Mouse (Mus musculus) adrenal gland, postnatal 25 days (tissue): ENCODE data around the gene Ttyh3. TPM values are rescaled to one million over a fixed set of nuclear protein-coding genes. Genes with fewer than 3 reads are reported as not detected.

ENCODE experiments used
- DNase-seq: peaks from one replicate; pipeline ENCODE4 v3.0.0; 2021; ENCODE audit warnings: mixed read lengths
- total RNA-seq: library from RNA; stranded (reverse); gene quantifications from 2 replicates; pipeline ENCODE4 v1.2.3, GENCODE M21; 2021

The Ttyh3 gene
- total RNA-seq, 1 experiment from 2014 or later, result 195 TPM

DNA sequence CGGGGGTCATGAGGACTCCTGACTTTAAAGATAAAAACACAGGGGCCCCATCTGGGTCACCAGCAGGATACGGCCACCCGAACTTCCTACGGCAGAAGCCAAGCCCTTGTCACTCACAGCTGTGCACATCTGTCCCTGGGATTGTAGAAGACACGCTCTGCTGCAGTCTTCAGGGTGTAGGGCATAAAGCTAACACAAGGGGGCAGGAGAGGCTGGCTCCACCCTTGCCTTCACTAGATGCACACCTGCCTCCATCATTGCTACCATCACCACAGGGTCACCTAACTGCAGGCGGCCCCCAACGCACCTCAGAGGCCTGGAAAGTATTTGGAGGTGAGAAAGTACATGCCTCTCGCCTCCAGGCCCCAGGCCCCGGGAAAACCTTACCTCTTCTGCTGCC, 19.8 kb downstream of the Ttyh3 start:
- DNase-seq, result no peak

DNA sequence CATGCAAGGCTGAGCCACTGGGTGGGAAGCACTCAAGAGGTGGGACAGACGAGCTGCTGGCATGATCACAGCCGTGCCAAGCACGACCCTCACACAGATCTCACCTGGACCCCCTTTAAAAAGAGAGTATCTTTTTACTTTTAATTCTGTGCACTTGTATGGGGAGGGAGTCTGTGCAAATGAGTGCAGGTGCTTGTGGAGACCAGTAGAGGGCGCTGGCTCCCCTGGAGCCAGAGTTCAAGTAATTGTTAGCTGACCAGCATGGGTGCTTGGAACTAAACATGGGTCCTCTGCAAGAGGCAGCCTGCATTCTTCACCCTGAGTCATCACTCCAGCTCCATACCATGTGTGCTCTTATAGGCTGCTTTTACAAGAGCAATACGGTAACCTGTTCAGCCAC, 21.3 kb downstream of the Ttyh3 start:
- no peak for DNase-seq

DNA sequence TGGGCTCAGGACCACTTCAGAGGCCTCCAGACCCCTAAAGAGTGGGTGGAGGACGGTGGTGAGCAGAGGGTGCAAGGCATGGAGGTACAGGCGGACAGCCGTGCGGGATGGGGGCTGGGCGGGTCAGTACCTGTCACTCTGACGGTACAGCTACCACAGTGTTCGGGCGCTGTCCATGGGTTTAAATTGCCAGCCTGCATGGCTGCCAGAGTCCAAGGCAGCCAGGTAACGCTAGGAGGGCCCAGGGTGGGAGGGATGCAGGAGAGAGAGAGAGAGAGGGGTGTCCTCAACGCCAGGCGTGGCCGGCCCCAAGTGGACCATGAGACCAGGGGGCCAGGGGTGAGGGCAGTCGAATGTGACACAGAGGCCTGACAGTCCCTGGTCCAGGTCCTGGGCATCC, 23.9 kb downstream of the Ttyh3 start:
- no peak for DNase-seq

DNA sequence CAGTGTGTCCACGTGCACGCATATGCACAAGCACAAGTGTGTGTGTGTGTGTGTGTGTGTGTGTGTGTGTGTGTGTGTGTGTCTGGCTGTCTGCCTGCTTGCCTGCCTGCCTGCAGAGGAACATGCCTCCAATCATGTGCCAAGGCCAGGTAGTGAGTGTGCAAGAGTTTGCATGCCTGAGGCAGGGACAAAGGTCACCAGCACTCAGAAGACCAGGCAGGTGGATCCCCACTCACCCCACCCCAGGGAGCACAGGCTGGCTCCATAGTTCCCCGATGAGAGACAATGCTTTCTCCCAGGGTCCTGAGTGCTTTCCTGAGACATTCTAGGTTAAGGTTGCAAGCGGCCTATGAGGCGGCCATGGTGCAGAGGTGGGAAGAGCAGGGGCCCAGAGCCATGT, 24.6 kb downstream of the Ttyh3 start:
- DNase-seq, result no peak

DNA sequence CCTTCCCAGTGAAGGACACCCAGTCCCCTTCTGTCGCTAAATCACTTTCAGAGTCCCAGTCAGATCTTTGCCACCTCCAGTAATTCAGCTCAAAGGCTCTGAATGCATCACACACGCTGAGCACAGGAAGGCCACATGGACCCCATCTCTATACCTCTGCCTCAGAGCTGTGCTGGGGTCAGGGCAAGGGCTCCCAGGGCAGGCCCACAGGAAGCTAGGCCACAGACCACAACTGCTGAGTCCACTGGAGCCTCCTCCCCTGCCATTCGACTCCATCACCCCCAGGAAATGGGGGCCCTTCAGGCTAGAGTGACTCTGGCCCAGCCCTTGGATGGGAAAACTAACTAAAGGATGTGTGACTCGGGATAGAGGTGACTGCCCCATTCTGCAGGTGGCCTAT, 25.0 kb downstream of the Ttyh3 start:
- DNase-seq, result no peak

DNA sequence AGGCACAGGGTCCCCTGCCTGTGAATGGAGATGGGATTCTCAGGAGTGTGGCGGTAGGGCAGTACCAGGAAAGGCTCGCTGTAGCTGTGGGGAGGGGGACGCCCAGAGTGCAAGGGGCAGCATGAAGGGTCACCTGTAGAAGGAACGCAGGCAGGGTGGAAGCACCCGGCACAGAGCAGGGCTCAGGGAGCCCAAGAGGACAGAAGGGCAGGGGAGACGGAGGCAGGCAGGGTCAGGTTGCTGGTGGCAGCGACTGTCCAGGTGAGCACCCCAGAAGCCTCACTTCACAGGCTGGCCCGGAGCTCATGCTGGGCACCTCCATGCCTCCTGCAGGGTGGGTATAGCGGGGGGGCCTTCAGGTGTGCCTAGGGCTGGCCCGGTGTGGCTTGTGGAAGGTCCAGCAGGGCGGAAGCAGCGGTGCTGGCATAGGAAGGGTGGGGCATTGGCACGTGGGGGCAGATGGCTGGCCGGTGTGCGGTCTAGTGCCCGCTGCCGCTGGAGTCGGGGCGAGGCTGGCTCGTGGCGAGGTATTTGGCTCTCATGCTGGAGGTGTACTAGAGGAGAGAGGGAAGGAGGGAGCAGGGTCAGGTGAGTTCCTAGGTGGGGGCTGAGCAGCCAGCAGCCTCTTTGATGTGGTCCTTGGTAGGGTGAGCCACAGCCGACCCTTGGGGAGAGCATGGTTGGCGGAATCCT, 25.7 kb downstream of the Ttyh3 start:
- no peak for DNase-seq

DNA sequence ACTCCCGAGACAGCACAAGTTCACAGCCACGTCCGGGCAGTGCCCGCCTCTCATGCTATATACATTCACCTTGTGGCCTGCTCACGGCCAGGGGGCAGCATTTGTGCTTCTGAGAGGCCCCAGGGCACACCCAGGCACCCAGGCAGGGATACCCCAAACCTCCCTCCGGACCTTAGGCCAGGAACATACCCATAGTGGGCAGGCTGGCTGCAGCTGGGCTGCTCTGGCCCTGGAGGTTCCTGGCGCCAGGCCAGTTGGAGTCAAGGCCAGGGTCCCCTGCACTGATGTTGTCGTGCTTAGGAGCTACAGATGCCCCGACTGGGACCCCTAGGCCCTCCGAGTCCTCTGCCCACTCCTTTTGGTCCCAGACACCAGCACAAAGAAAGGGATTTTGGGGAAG, 27.3 kb downstream of the Ttyh3 start:
- DNase-seq, result peak; percentile 64

DNA sequence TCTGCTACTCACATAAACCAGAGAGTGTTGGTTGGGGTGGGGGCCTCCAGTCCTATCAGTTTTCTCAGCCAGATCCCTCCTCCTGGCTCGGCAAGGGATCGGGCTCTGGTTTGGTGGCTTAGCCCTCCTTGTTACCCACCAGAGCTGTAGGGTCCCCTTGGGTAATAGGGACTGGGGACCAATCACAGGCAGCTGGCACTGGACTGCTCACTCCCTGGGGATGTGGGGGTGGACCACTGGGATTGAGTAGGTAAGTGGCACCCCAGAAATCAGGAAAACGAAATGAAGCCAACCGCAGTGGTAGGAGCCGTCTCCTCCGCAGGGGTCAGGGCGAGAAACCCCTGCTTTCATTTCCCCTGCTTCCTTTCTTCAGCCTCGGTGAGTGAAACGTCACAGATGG, 27.7 kb downstream of the Ttyh3 start:
- no peak for DNase-seq

DNA sequence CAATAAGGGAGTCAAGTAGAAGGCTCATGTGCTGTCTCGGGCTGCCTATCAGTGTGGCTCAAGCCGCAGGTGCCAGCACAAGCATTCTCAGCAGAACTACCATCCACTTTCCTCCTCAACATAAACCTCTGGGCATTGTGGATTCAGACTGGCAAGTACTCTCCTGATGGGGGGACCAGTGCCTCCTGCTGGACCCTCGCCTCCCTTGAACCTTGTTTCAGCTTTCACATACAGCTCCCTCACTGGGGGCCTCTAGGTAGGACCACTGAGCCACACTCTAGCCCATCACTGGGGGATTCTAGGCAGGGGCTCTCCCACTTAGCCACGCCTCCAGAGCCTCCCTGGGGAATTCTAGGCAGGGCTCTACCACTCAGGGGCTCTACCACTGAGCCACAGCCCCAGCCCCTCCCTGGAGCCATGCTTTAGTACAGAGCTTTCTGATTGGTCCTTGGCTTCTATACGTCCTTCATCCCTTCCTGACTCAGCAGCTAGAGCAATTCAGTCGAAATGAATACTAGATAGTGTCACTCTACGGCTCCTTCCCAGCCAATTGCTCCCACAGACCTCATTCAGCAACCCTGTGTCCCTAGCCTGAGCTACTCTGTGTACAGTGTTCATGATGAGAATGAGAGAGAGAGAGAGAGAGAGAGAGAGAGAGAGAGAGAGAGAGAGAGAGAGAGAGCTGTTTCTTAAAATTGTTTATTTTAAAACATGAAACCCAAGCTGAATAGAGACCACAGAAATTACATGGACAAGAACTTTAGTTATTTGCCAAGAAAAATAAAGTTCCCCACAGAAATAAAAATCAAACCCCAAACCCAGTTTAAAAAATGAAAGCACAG, 28.7 kb downstream of the Ttyh3 start:
- DNase-seq, result no peak

DNA sequence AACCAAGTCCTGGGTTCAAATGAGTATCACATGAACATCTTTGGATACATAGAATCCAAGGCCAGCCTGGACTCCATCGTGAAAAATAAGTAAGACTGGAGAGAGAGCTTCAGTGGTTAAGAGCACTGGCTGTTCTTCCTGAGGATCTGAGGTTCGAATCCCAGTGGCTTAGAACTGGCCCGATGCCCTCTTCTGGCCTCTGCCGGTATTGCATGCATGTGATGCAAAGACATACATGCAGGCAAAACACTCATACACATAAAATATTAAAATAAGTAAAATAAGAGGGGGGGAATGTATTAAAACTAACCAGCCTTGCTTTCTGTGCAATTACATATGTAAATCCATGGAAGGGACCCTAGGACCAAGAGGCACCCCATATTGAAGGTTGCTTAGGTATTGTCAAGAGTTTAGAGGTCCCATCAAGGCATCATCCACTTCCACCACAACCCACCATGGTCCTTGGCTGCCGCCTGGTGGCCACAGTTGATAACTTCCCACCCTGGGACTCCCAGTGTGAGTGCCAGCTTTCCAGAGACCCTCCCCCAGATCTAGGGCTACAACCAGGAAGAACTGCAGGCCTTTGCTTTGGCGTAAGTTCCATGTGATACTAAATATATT, 29.6 kb downstream of the Ttyh3 start:
- DNase-seq, result peak; percentile 75

DNA sequence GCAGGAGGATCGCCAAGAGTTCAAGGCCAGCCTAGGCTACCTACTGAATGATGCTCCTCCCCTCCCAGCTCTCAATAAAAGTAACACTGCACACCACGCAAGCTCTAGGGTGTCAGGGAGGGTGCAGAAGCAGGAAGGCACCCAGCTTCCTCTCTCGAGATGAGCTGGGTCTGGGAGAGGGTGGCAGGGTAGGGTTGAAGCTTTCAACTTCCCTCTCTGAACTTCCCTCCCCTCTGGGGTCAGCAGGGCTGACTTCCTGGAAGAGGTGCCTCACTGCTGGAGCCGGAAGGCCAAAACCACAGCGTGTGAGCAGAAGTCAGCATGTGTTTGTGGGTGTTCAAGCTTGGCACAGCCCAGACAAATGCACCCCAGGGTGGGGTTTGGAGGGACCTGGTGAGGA, 31.1 kb downstream of the Ttyh3 start:
- DNase-seq, result no peak

DNA sequence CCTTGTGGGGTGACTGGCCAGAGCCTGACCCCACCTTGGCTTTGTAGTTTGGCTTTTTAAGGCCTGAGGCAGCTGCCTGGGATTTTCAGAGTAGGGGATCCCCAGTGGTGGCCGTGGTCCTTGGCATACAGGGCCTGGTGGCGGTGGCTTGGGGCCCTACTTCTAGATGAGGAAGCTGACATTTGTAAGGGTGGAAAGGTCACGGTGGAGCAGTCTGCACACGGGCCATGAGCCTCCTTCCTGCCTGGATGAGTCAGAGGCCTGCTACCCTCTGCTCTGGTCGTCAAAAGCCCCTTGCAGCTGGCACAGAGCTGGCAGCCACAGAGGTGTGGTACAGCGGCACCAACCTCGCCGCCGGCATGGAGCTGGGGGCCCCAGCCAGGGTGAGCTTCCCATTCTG, 32.1 kb downstream of the Ttyh3 start:
- no peak for DNase-seq

DNA sequence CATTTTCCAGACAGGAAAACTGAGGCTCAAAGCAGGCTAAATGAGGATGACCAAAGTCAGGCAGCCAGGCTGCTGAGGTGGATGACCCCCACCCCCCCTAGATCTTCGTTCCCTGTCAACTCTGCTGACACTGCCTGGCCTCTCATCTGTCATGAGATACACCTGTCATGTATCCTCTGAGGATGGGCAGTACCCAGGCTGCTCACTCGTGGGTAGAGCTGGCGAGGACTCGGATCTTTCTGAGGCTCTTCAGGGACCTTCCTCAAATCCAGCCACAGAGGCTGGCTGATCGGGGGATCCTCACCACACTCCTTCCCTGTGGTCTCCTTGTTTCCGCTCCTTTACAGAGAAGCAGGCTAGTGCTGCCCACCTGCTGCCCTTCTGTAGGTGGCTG, 32.7 kb downstream of the Ttyh3 start:
- DNase-seq, result no peak

DNA sequence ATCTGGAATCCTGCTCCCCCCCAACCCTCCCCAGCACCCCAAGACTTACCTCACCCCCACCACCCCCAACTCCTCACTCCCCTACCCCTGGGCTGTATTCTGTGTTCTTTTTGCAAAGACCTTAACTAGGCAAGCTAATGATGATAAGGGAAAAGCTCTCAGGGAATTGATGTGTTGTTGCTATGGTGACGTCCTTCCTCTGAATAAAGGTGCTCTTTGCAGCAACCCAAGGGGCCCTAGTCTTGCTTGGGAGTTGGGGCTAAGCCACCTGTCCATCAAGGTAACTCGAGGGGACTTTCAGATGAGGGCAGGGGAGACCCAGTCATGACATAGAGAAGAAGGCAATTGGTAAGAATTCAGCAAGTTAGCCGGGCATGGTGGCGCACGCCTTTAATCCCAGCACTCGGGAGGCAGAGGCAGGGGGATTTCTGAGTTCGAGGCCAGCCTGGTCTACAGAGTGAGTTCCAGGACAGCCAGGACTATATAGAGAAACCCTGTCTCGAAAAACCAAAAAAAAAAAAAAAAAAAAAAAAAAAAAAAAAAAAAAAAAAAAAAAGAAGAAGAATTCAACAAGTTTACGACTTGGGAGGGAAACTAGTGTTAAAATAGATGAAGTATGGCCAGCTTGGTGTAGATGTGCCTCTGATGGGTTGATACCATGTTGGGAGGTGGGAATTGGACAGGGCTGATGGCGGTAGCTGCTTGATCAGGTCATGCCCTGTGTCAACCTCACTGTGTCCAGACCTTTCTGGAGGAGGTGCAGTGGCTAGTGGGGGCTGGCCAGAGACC, 33.3 kb downstream of the Ttyh3 start:
- DNase-seq, result no peak

DNA sequence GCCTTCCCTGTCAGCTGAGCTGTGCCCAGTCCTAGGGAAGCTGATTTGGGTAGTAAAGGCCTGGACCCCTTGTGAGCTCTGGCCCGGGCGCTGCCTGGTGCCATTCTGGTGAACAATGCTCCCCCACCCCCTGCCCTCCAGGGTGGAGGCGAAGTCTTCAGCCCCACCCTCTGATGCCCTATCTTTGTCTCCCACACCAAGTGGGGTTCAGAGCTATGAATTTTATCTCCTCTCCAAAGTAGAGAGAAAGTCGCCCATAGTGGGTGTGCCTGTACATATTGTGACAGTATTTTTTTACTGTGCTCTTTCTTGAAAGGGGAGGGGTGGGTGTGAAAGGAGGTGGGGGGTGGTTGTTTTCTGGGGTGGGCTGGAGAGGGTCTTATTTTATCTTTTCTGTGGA, 34.0 kb downstream of the Ttyh3 start:
- no peak for DNase-seq

DNA sequence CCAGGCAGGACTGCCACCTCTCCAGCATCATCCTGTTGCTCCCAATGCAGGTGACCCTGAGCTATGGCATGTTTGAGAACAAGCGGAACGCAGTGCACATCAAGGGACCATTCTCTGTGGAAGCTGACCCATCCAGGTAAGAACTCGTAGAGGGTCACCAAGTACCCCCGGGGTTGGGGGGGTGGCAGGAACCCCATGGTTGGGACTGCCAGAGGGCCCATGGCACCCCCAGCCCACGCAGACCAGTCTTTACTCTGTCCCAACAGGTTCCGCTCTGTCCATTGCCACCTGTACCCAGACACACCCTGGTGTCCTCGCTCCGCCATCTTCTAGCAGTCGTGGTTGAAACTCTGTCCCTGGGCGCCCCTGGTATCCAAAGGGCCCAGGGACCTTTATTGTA, 34.7 kb downstream of the Ttyh3 start:
- DNase-seq, result no peak

DNA sequence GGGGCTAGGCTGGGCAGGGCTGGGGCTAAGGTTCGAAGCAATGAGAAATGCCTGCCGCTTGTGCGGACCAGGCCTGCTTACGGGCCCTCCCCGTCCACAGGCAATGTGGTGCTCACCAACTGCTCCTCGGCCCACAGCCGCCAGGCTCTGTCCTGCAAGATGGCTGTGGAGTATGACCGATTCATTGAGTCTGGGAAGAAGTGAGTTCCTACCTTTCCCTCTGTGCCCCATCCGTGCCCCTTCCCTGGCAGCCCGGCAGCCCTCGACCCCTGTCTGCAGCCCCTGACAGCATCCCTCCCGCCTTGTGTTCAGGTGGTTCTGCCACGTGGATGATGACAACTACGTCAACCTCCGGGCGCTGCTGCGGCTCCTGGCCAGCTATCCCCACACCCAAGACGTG, 36.6 kb downstream of the Ttyh3 start:
- DNase-seq, result no peak

DNA sequence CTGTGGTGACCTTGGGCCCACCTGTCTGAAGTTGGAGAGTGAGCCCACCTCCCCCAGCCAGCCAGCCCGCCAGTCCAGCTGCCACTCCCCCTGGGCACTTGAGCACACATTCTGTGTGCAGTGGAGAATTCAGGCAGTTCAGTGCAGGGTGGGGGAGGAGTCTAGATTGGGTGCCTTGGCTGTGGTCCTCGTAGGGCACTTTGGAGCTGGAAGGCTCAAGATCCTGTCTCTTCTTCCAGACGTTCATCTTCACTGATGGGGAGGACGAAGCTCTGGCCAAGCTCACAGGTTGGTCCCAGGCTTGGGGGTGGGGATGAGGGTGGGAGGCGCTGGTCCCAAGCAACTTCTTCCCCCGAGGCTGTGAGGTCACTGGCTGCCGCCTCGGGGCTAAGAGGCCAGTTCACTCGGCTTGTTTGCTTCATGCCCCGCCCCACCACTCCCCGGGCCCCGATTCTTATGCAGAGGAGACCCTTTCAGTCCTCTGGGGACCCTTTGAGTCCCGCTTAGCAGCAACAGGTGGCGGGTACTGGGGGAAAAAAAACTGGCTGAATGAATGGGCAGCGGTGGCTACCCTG, 37.1 kb downstream of the Ttyh3 start:
- no peak for DNase-seq

DNA sequence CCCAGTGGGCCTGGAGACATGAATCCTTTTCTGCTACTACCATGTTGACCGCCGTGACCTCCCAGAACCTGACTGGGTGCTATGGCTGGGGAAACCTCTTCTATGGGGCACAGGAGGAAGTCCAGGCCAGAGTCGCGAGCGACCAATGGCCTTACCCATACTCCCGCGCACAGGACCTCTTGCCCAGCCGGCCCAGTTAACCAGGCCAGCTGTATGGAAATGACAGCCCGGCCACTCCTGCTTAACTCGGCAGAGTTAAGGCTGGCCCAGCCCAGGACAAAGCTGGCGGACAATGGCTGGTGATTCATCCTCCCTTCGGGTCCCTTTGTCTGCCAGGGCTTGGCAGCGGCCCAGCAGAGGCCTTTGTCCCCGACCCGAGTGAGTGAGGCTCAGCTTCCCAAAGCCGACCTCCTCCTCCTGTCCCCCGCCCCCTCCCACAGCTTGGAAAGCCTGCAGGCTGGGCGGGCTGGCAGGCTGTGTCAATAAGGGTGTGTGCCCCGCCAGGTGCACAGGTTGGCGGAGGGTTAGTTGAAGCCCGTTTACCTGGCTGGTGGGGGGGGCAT, 37.7 kb downstream of the Ttyh3 start:
- DNase-seq, result peak; percentile 91

DNA sequence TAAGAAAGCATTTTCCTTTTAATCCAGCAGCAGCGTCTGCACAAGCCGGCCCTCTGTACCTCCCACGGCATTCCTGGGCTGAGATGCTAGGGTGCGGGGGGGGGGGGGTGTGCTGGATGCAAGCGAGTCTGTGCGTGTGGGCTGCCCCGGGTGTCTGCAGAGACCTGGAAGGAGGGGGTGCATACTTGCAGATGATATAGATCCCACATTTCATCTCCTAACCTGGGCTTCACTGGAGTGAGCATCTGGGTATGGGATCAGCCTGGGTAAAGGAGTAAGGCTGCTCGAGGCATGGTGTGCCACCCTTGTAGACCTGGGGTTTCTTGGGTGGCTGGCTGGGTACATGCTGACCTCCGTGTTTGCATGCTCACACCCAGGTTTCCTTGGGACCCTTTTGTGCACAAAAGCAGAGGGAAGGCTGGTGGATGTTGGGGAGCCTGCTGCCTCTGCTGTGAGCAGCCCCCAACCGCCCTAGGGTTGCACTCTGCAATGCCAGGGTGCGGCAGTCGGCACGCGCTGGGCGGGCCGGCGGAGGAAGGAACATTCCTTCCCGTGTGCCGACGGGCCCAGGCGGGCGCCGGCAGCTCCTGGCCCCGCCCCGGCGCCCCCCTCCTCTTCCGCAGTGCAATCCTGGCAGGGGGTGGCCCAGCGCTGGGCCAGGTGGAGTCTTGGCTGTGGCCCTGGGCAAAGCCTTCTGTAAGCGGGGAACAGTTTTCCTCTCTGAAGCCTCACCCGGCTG, 38.4 kb downstream of the Ttyh3 start:
- peak; percentile 44 for DNase-seq
